Mouse (Mus musculus) limb, embryonic 12.5 days (tissue): Measurements from ENCODE around the gene Tgfb2. TPM values are rescaled to one million over a fixed set of nuclear protein-coding genes. Genes with fewer than 3 reads are reported as not detected.

Source experiments
- ATAC-seq: fragments of 200-750 bp; cut with Nextera tagmentation; 2 replicates; pipeline ENCODE4 v1.8.0; 2017; ENCODE audit warnings: low read depth, moderate TSS enrichment; ENCODE audit not compliant: insufficient number of reproducible peaks, insufficient read depth, low FRiP score, low TSS enrichment
- H3K27ac ChIP-seq: fragments of 300-500 bp; sonication (generic); 2 replicates; pipeline ENCODE4 v1.5.1; 2016; ENCODE audit warnings: mild to moderate bottlenecking, moderate library complexity
- H3K27me3 ChIP-seq: fragments of 300-500 bp; sonication (generic); 2 replicates; pipeline ENCODE4 v1.6.1; 2016; ENCODE audit warnings: mild to moderate bottlenecking, moderate library complexity
- H3K36me3 ChIP-seq: fragments of 300-500 bp; sonication (generic); 2 replicates; pipeline ENCODE4 v1.6.1; 2016; ENCODE audit warnings: mild to moderate bottlenecking, moderate library complexity
- H3K4me1 ChIP-seq: fragments of 300-500 bp; sonication (generic); replicated peaks from 2 replicates; pipeline ENCODE4 v1.6.1; 2016
- H3K4me2 ChIP-seq: fragments of 300-500 bp; sonication (generic); 2 replicates; pipeline ENCODE4 v1.6.1; 2016; ENCODE audit warnings: mild to moderate bottlenecking, moderate library complexity
- H3K4me3 ChIP-seq: fragments of 300-500 bp; sonication (generic); replicated peaks from 2 replicates; pipeline ENCODE4 v1.5.1; 2016; ENCODE audit warnings: mild to moderate bottlenecking
- H3K9ac ChIP-seq: fragments of 300-500 bp; sonication (generic); replicated peaks from 2 replicates; pipeline ENCODE4 v1.6.1; 2016; ENCODE audit warnings: mild to moderate bottlenecking, moderate library complexity
- H3K9me3 ChIP-seq: fragments of 300-500 bp; sonication (generic); 2 replicates; pipeline ENCODE4 v1.6.1; 2016; ENCODE audit warnings: mild to moderate bottlenecking, moderate library complexity
- WGBS: fragments of 180-500 bp; shearing (Covaris S2); methylation state at CpG from one replicate; pipeline ENCODE4 v1.1.7; 2016; 5-methylcytosine and 5-hydroxymethylcytosine counted together
- polyA plus RNA-seq: library from polyadenylated mRNA; unstranded; fragments of >200 nt; fragmentation: Nextera tagmentation; extraction: Ambion mirVana; gene quantifications from 2 replicates; pipeline ENCODE4 v1.2.1, GENCODE M21; 2016

Gene Tgfb2
- polyA plus RNA-seq, 1 experiment from 2014 or later = 83.7 TPM

GRCm38 (mm10) chr1:186581114-186581513 lies 124.7 kb downstream of the Tgfb2 start:
- no peaks in the 10 kb centered on the region for H3K36me3 ChIP-seq
- no peaks in the 10 kb centered on the region for H3K27me3 ChIP-seq
- no peak for ATAC-seq
- no peak overlapping the region for H3K4me3 ChIP-seq
- H3K27ac ChIP-seq = no peak overlapping the region
- WGBS = 76% methylated on average over 2 of the region's 2 CpGs
- no peaks in the 10 kb centered on the region for H3K9me3 ChIP-seq
- H3K4me2 ChIP-seq = no peak overlapping the region
- peaks cover 6% of the 10 kb centered on the region for H3K4me1 ChIP-seq
- no peak overlapping the region for H3K9ac ChIP-seq

- Histone ChIP-seq H3K27me3 (no peaks in the 10 kb centered on the region), H3K9ac (no peak overlapping the region), H3K36me3 (no peaks in the 10 kb centered on the region), H3K4me1 (no peaks in the 10 kb centered on the region), H3K4me3 (no peak overlapping the region), H3K27ac (no peak overlapping the region), H3K4me2 (no peak overlapping the region), H3K9me3 (no peaks in the 10 kb centered on the region)
- WGBS = 74% methylated on average over 5 of the region's 5 CpGs
- ATAC-seq = no peak
Measured at GRCm38 (mm10) chr1:186577302-186577701, 128.5 kb downstream of the Tgfb2 start.

- Histone ChIP-seq H3K27me3 (no peaks in the 10 kb centered on the region), H3K4me3 (no peak overlapping the region), H3K4me2 (no peak overlapping the region), H3K36me3 (no peaks in the 10 kb centered on the region), H3K4me1 (no peaks in the 10 kb centered on the region), H3K27ac (no peak overlapping the region), H3K9me3 (no peaks in the 10 kb centered on the region), H3K9ac (no peak overlapping the region)
- 83% methylated on average over 9 of the region's 9 CpGs for WGBS
- no peak for ATAC-seq
Measured at GRCm38 (mm10) chr1:186575629-186576028, 130.2 kb downstream of the Tgfb2 start.

GRCm38 (mm10) chr1:186575074-186575473 lies 130.7 kb downstream of the Tgfb2 start:
- 89% methylated on average over 7 of the region's 7 CpGs for WGBS
- no peaks in the 10 kb centered on the region for H3K36me3 ChIP-seq

More at GRCm38 (mm10) chr1:186575074-186575473, 130.7 kb downstream of the Tgfb2 start:
- Histone ChIP-seq H3K27me3 (no peaks in the 10 kb centered on the region), H3K27ac (no peak overlapping the region), H3K9me3 (no peaks in the 10 kb centered on the region), H3K4me1 (no peaks in the 10 kb centered on the region), H3K4me2 (no peak overlapping the region), H3K9ac (no peak overlapping the region), H3K4me3 (no peak overlapping the region)
- no peak for ATAC-seq

Other genes with a start within 250 kb of the Tgfb2 start
- gene Rrp15, start 43.4 kb upstream of the Tgfb2 start, polyA plus RNA-seq = 77.2 and 77.8 TPM in 2 replicates